Mouse (Mus musculus) MEL (cell line): ENCODE results near the gene Net1. TPM values are rescaled to one million over a fixed set of nuclear protein-coding genes. Genes with fewer than 3 reads are reported as not detected.
A peak's percentile ranks its signal among the peaks of the same experiment; 100 is the strongest.

ENCODE experiments used
- DNase-seq: peaks from one replicate; pipeline ENCODE4 v3.0.0; 2011; ENCODE audit warnings: low read depth, low spot score
- H3K27ac ChIP-seq: 2 replicates; pipeline ENCODE4 v1.5.1; 2012; ENCODE audit warnings: low read depth, mild to moderate bottlenecking, control low read depth, low read length, moderate library complexity; ENCODE audit not compliant: control insufficient read depth
- H3K27me3 ChIP-seq, 2 experiments: fragments of 150-350 bp in 1 of 2; sonication (generic) in 1 of 2; 2 replicates each; pipeline ENCODE4 v1.6.1; 2012; ENCODE audit warnings: low read length in 2 of 2, mild to moderate bottlenecking in 2 of 2, improper control_type of control experiment in 1 of 2, moderate library complexity in 1 of 2; ENCODE audit not compliant: insufficient read depth in 2 of 2, control insufficient read depth in 1 of 2
- H3K36me3 ChIP-seq, 2 experiments: 2 replicates each; pipeline ENCODE4 v1.6.1; 2012 to 2014; ENCODE audit warnings: low read length in 2 of 2, improper control_type of control experiment in 1 of 2, inconsistent platforms in 1 of 2, mild to moderate bottlenecking in 1 of 2; ENCODE audit not compliant: insufficient read depth in 2 of 2, control insufficient read depth in 1 of 2
- H3K4me1 ChIP-seq, 2 experiments: fragments of 150-350 bp in 1 of 2; sonication (generic) in 1 of 2; 2 replicates each; pipeline ENCODE4 v1.6.1; 2012; ENCODE audit warnings: low read length in 2 of 2, improper control_type of control experiment in 1 of 2, mild to moderate bottlenecking in 1 of 2; ENCODE audit not compliant: insufficient read depth in 2 of 2, control insufficient read depth in 1 of 2
- H3K4me3 ChIP-seq, 2 experiments: fragments of 150-350 bp in 1 of 2; sonication (generic) in 1 of 2; 2 replicates each; pipeline ENCODE4 v1.5.1; 2012; ENCODE audit warnings: low read depth in 2 of 2, low read length in 2 of 2, mild to moderate bottlenecking in 2 of 2, moderate library complexity in 2 of 2, control low read depth in 1 of 2, improper control_type of control experiment in 1 of 2; ENCODE audit not compliant: control insufficient read depth in 1 of 2, insufficient read depth in 1 of 2
- H3K79me2 ChIP-seq: 2 replicates; pipeline ENCODE4 v1.6.1; 2012; ENCODE audit warnings: mild to moderate bottlenecking, low read length, moderate library complexity; ENCODE audit not compliant: control insufficient read depth, poor library complexity, insufficient read depth
- H3K9ac ChIP-seq: 2 replicates; pipeline ENCODE4 v1.6.1; 2012; ENCODE audit warnings: low read depth, mild to moderate bottlenecking, control low read depth, low read length, moderate library complexity; ENCODE audit not compliant: control insufficient read depth, poor library complexity, severe bottlenecking
- H3K9me3 ChIP-seq: fragments of 150-350 bp; sonication (generic); replicated peaks from 2 replicates; pipeline ENCODE4 v1.6.1; 2012; ENCODE audit warnings: mild to moderate bottlenecking, low read length, improper control_type of control experiment, moderate library complexity; ENCODE audit not compliant: insufficient read depth
- BHLHE40 ChIP-seq: IDR thresholded peaks from 2 replicates; pipeline ENCODE4 v1.6.1; 2012; ENCODE audit warnings: low read depth, mild to moderate bottlenecking, inconsistent platforms, low read length, improper control_type of control experiment, borderline replicate concordance
- CHD1 ChIP-seq: IDR thresholded peaks from 2 replicates; pipeline ENCODE4 v1.6.1; 2012; ENCODE audit warnings: low read depth, mild to moderate bottlenecking, inconsistent platforms, low read length, improper control_type of control experiment
- CHD2 ChIP-seq: IDR thresholded peaks from 2 replicates; pipeline ENCODE4 v1.6.1; 2011; ENCODE audit warnings: low read length, improper control_type of control experiment
- CTCF ChIP-seq, 3 experiments: IDR thresholded peaks in 2 of 3; conservative IDR thresholded peaks in 1 of 3; 2 replicates each; pipeline ENCODE4 v1.5.1; 2011 to 2012; ENCODE audit warnings: low read length in 3 of 3, low read depth in 2 of 3, mild to moderate bottlenecking in 2 of 3, improper control_type of control experiment in 1 of 3, inconsistent platforms in 1 of 3, mixed read lengths in 1 of 3, moderate library complexity in 1 of 3; ENCODE audit not compliant: control insufficient read depth in 1 of 3, insufficient read depth in 1 of 3, poor library complexity in 1 of 3, severe bottlenecking in 1 of 3
- EP300 ChIP-seq, 2 experiments: IDR thresholded peaks; 2 replicates each; pipeline ENCODE4 v1.6.1; 2011; ENCODE audit warnings: improper control_type of control experiment in 2 of 2, low read length in 2 of 2, low read depth in 1 of 2, mild to moderate bottlenecking in 1 of 2
- ETS1 ChIP-seq: IDR thresholded peaks from 2 replicates; pipeline ENCODE4 v1.6.1; 2012; ENCODE audit warnings: low read depth, mild to moderate bottlenecking, inconsistent platforms, low read length, improper control_type of control experiment, moderate library complexity
- HCFC1 ChIP-seq: IDR thresholded peaks from 2 replicates; pipeline ENCODE4 v1.6.1; 2012; ENCODE audit warnings: low read depth, mild to moderate bottlenecking, inconsistent platforms, low read length, improper control_type of control experiment, moderate library complexity
- JUND ChIP-seq: IDR thresholded peaks from 2 replicates; pipeline ENCODE4 v1.6.1; 2011; ENCODE audit warnings: low read depth, mild to moderate bottlenecking, improper control_type of control experiment, low read length
- KAT2A ChIP-seq: conservative IDR thresholded peaks from 2 replicates; pipeline ENCODE4 v1.6.1; 2012; ENCODE audit warnings: low read depth, low read length, improper control_type of control experiment, inconsistent platforms
- MAFK ChIP-seq: IDR thresholded peaks from 2 replicates; pipeline ENCODE4 v1.6.1; 2011; ENCODE audit warnings: low read depth, mild to moderate bottlenecking, low read length, improper control_type of control experiment, borderline replicate concordance
- MAX ChIP-seq: IDR thresholded peaks from 2 replicates; pipeline ENCODE4 v1.6.1; 2011; ENCODE audit warnings: low read length, improper control_type of control experiment
- MAZ ChIP-seq: IDR thresholded peaks from 2 replicates; pipeline ENCODE4 v1.6.1; 2012; ENCODE audit warnings: low read depth, mild to moderate bottlenecking, inconsistent platforms, low read length, improper control_type of control experiment
- MEF2A ChIP-seq: IDR thresholded peaks from 2 replicates; pipeline ENCODE4 v1.6.1; 2014; ENCODE audit warnings: low read depth, mild to moderate bottlenecking, inconsistent platforms, low read length, improper control_type of control experiment; ENCODE audit not compliant: poor library complexity, insufficient replicate concordance, severe bottlenecking; ENCODE audit errors: extremely low read depth
- MXI1 ChIP-seq: IDR thresholded peaks from 2 replicates; pipeline ENCODE4 v1.6.1; 2011; ENCODE audit warnings: mild to moderate bottlenecking, low read depth, low read length, improper control_type of control experiment
- NELFE ChIP-seq: IDR thresholded peaks from 2 replicates; pipeline ENCODE4 v1.6.1; 2011; ENCODE audit warnings: low read depth, low read length, improper control_type of control experiment
- NRF1 ChIP-seq: IDR thresholded peaks from 2 replicates; pipeline ENCODE4 v1.6.1; 2014; ENCODE audit warnings: low read depth, mild to moderate bottlenecking, inconsistent platforms, low read length, improper control_type of control experiment, moderate library complexity; ENCODE audit not compliant: poor library complexity, insufficient read depth, severe bottlenecking
- POLR2AphosphoS5 ChIP-seq: IDR thresholded peaks from 2 replicates; pipeline ENCODE4 v1.6.1; 2012; ENCODE audit warnings: low read depth, borderline replicate concordance, mild to moderate bottlenecking, inconsistent platforms, low read length, moderate library complexity, mixed read lengths
- RAD21 ChIP-seq: IDR thresholded peaks from 2 replicates; pipeline ENCODE4 v1.6.1; 2011; ENCODE audit warnings: mild to moderate bottlenecking, low read depth, low read length, improper control_type of control experiment
- SIN3A ChIP-seq: IDR thresholded peaks from 2 replicates; pipeline ENCODE4 v1.6.1; 2012; ENCODE audit warnings: low read length, improper control_type of control experiment, inconsistent platforms
- SMC3 ChIP-seq: IDR thresholded peaks from 2 replicates; pipeline ENCODE4 v1.6.1; 2011; ENCODE audit warnings: low read depth, low read length, improper control_type of control experiment
- TCF12 ChIP-seq: IDR thresholded peaks from 2 replicates; pipeline ENCODE4 v1.6.1; 2014; ENCODE audit warnings: low read depth, mild to moderate bottlenecking, inconsistent platforms, low read length, improper control_type of control experiment, moderate library complexity
- UBTF ChIP-seq: IDR thresholded peaks from 2 replicates; pipeline ENCODE4 v1.6.1; 2012; ENCODE audit warnings: low read depth, mild to moderate bottlenecking, inconsistent platforms, low read length, improper control_type of control experiment, moderate library complexity, borderline replicate concordance; ENCODE audit not compliant: insufficient read depth
- USF2 ChIP-seq, 2 experiments: IDR thresholded peaks; 2 replicates each; pipeline ENCODE4 v1.6.1; 2011 to 2012; ENCODE audit warnings: improper control_type of control experiment in 2 of 2, low read length in 2 of 2, borderline replicate concordance in 1 of 2, inconsistent platforms in 1 of 2, low read depth in 1 of 2, mild to moderate bottlenecking in 1 of 2; ENCODE audit not compliant: insufficient read depth in 1 of 2
- ZC3H11A ChIP-seq: IDR thresholded peaks from 2 replicates; pipeline ENCODE4 v1.6.1; 2012; ENCODE audit warnings: low read depth, mild to moderate bottlenecking, inconsistent platforms, low read length, improper control_type of control experiment
- ZNF384 ChIP-seq: IDR thresholded peaks from 2 replicates; pipeline ENCODE4 v1.6.1; 2012; ENCODE audit warnings: low read depth, mild to moderate bottlenecking, inconsistent platforms, low read length, improper control_type of control experiment
- polyA plus RNA-seq, 2 experiments: library from polyadenylated mRNA; stranded (reverse) in 1 of 2; unstranded in 1 of 2; fragments of >175 nt in 1 of 2; fragments of >200 nt in 1 of 2; gene quantifications; 2 replicates each; pipeline versions ENCODE4 v1.2.1 to v1.2.4; 2012; ENCODE audit warnings: low replicate concordance in 2 of 2, low read depth in 1 of 2; ENCODE audit not compliant: insufficient read length in 2 of 2, insufficient read depth in 1 of 2, missing spikeins in 1 of 2
- total RNA-seq: library from RNA; depleted of rRNA; stranded (reverse); fragments of 300-350 nt; gene quantifications from 2 replicates; pipeline ENCODE4 v1.2.3, GENCODE M21; 2012

The Net1 gene
- total and polyA plus RNA-seq, 3 experiments, result 29.8 to 125 (median 63.2) TPM

DNA sequence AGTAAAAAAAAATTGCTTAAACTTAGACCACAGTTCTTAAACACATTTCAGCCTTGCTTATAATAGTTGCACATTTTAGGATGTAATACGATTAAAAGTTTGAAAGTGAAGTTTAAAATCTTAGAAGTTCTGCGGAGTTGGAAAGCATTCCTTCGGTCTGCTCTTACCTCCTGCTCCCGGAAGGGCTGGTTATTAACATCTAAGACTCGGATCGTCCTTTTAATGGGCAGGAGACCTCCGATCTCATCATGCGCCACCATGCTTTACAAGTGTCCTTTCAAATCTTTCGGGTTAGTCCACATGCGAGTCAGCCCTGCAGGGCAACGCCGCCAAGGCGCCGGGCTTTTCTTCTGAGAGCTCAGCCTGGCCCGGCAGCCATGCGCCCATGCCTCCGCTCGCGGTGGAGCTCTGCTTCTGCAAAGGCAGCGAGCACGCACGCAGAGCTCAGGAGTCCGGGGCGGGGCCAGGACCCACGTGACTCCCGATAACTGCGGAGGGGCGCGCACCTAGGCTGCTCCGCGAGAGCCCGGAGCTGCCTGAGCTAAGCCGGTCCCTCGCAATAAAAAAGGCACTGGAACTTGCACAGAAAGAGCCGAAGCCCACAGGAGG lies 24.8 kb downstream of the Net1 start (continued):
- 0 out of 2 replicates have a peak, but pooled peaks have one; percentile 26 for TF ChIP-seq ETS1
- TF ChIP-seq CTCF (IDR thresholded peaks at IDR 0.05 in 2 of 3, conservative IDR thresholded peaks at IDR 0.05 in 1 of 3; ENCODE audit: control insufficient read depth in 1 of 3, insufficient read depth in 1 of 3, low read depth in 2 of 3, low read length in 3 of 3, poor library complexity in 1 of 3, severe bottlenecking in 1 of 3), result 0 out of 6 replicates have a peak, but pooled peaks of 1 of the 3 experiments have one; percentile 5
- TF ChIP-seq ZC3H11A, result no peak
- TF ChIP-seq HCFC1, result peak; percentile 63
- TF ChIP-seq CHD1, result peak; percentile 63; the same call in 1 of the 2 replicates
- TF ChIP-seq SIN3A, result peak; percentile 87
- no peak for TF ChIP-seq ZNF384
- TF ChIP-seq KAT2A, result no peak
- TF ChIP-seq NRF1, result peak; percentile 34; the same call in 1 of the 2 replicates
- TF ChIP-seq TCF12, result peak; percentile 73
- no peak for TF ChIP-seq MEF2A
- TF ChIP-seq BHLHE40, result peak; percentile 47; the same call in 1 of the 2 replicates

DNA sequence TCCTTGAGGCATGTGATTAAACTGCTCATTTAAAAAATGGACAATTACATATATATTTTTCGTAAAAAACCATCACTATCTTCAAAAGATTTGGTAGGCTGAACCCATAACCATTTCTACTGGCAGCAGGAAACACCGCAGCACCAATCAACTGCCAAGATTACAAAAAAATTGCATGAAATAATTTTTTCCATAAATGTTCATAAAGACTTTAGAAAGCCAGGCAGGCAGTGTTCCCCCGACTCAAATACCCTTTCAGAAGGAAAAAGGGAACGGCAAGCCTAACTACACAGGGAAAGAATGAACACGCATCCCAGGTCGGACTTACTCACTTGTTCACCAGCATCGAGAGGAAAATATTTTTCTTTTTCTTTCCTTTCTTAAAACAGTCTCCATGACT lies 25.4 kb downstream of the Net1 start:
- TF ChIP-seq SIN3A (no peak; the same call in 1 of the 2 replicates), EP300 (IDR thresholded peaks at IDR 0.05; ENCODE audit: low read depth in 1 of 2, low read length in 2 of 2) (0 out of 4 replicates have a peak, but pooled peaks of 1 of the 2 experiments have one; percentile 14), CHD2 (no peak), MAZ (no peak)
- TF ChIP-seq, all 39 proteins: peak for 1
- peak overlapping the region; percentile 70 to 98 for H3K4me3 ChIP-seq
- H3K4me1 ChIP-seq, result peaks cover 2 to 4% of the 10 kb centered on the region in 2 experiments; a peak in 2 of 4 replicates
- H3K27ac ChIP-seq, result peak overlapping the region; percentile 38; the same call in 1 of the 2 replicates
- H3K9me3 ChIP-seq, result no peaks in the 10 kb centered on the region
- H3K27me3 ChIP-seq, result no peaks in the 10 kb centered on the region
- H3K36me3 ChIP-seq, result peaks cover 4 to 21% of the 10 kb centered on the region in 2 experiments
- peak overlapping the region; percentile 98 for H3K9ac ChIP-seq
- peaks cover 27% of the 10 kb centered on the region for H3K79me2 ChIP-seq
- DNase-seq, result peak; percentile 62

DNA sequence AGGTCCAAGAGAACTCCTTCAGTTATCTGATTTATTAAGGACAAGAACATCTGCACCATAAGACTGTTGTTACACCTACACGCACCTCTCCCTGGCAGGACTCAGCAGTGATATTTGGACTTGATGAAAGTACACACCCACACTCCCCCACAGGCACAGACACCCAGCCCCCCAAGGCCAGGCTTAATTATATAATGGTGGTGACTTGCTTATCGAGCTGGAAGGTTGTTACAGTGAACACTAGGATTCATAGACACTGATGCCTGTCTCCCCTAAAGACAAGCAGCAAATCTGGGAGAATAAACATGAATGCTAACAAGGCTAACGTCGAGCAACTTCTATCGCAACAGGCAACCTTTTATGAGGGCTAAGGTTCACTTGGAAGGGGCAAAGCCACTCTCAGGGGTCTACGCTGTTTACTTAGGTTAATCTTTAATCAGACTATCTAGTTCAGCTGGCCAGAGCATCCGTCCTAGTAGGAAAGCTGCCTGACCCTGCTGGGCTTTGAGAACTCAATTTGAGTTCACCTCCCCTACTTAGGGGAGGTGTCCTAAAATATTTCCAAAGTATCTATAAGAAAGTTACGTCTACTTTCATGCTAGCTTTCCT lies 26.4 kb downstream of the Net1 start:
- H3K36me3 ChIP-seq, result peaks cover 9 to 21% of the 10 kb centered on the region in 2 experiments
- TF ChIP-seq MAFK (no peak), HCFC1 (no peak), RAD21 (no peak), KAT2A (no peak), JUND (no peak), UBTF (no peak), MXI1 (no peak), MEF2A (no peak), POLR2AphosphoS5 (no peak), NRF1 (no peak), SIN3A (no peak), USF2 (IDR thresholded peaks at IDR 0.05; ENCODE audit: borderline replicate concordance in 1 of 2, insufficient read depth in 1 of 2, low read depth in 1 of 2, low read length in 2 of 2) (no peak), MAX (no peak), NELFE (no peak), SMC3 (no peak)

More for the DNA sequence above, 26.4 kb downstream of the Net1 start:
- Histone ChIP-seq H3K9ac (peak overlapping the region; percentile 98), H3K79me2 (peaks cover 27% of the 10 kb centered on the region), H3K27me3 (no peaks in the 10 kb centered on the region), H3K27ac (no peak overlapping the region), H3K4me1 (peaks cover 2 to 4% of the 10 kb centered on the region in 2 experiments; a peak in 2 of 4 replicates), H3K4me3 (peak overlapping the region; percentile 70 to 98), H3K9me3 (no peaks in the 10 kb centered on the region)
- DNase-seq, result no peak
